In genomic region chr7:129678431-129678830, GRCm38 (mm10) we compare ENCODE assay signal across 14 mouse cellular contexts.
DNase-seq lines count a peak whose midpoint lies in the region; ATAC-seq and TF ChIP-seq lines count a peak whose summit lies in the region.
"Had no signal": no experiment of that assay in that cellular context is flagged by ENCODE, and none has a peak within 500 bp of the region (broad histone marks: within the 10 kb centered on the region; RNA-seq: fewer than 3 reads in every experiment).

No protein-coding gene starts in this region.

- H3K27ac ChIP-seq in kidney, embryonic 15.5 days, result peak overlapping the region; percentile 87
- no peak overlapping the region for H3K27ac ChIP-seq in kidney, adult 2 months (ENCODE audit: insufficient read depth, low read depth, low read length)
- H3K27ac ChIP-seq in embryonic fibroblast, embryonic 13.5 days (ENCODE audit: insufficient read depth, low read length), result peak overlapping the region; percentile 55
- H3K27ac ChIP-seq in hindbrain, embryonic 12.5 days, result no peak overlapping the region
- H3K27ac ChIP-seq: embryonic facial prominence, embryonic 12.5 days; liver, embryonic 12.5 days had no signal

- peaks cover 55% of the 10 kb centered on the region for H3K4me1 ChIP-seq in kidney, embryonic 15.5 days
- peaks cover 3% of the 10 kb centered on the region; the same call in 1 of the 2 replicates for H3K4me1 ChIP-seq in kidney, adult 2 months (ENCODE audit: control insufficient read depth, insufficient read depth, low read length)
- peaks cover 5% of the 10 kb centered on the region for H3K4me1 ChIP-seq in embryonic fibroblast, embryonic 13.5 days (ENCODE audit: control insufficient read depth, insufficient read depth, low read length)
- peaks cover 13% of the 10 kb centered on the region for H3K4me1 ChIP-seq in hindbrain, embryonic 12.5 days
- H3K4me1 ChIP-seq: embryonic facial prominence, embryonic 12.5 days; liver, embryonic 12.5 days had no signal

- H3K9me3 ChIP-seq in kidney, embryonic 15.5 days (replicated peaks), result no peaks in the 10 kb centered on the region
- no peaks in the 10 kb centered on the region for H3K9me3 ChIP-seq in hindbrain, embryonic 12.5 days (replicated peaks)
- H3K9me3 ChIP-seq: embryonic facial prominence, embryonic 12.5 days; liver, embryonic 12.5 days had no signal

- H3K9ac ChIP-seq in kidney, embryonic 15.5 days, result no peak overlapping the region
- no peak overlapping the region for H3K9ac ChIP-seq in hindbrain, embryonic 12.5 days
- H3K9ac ChIP-seq: embryonic facial prominence, embryonic 12.5 days; liver, embryonic 12.5 days had no signal

- no peak overlapping the region for H3K4me3 ChIP-seq in kidney, embryonic 15.5 days (replicated peaks)
- H3K4me3 ChIP-seq in kidney, adult 2 months (ENCODE audit: insufficient read depth, low read depth, low read length), result no peak overlapping the region
- H3K4me3 ChIP-seq in embryonic fibroblast, embryonic 13.5 days (ENCODE audit: insufficient read depth, low read length), result no peak overlapping the region
- H3K4me3 ChIP-seq in hindbrain, embryonic 12.5 days, result no peak overlapping the region
- H3K4me3 ChIP-seq: embryonic facial prominence, embryonic 12.5 days; liver, embryonic 12.5 days had no signal

- H3K36me3 ChIP-seq in kidney, embryonic 15.5 days, result no peaks in the 10 kb centered on the region
- H3K36me3 ChIP-seq in kidney, adult 2 months (ENCODE audit: control insufficient read depth, insufficient read depth, low read length), result no peaks in the 10 kb centered on the region
- no peaks in the 10 kb centered on the region for H3K36me3 ChIP-seq in hindbrain, embryonic 12.5 days
- H3K36me3 ChIP-seq: embryonic facial prominence, embryonic 12.5 days; G1E; liver, embryonic 12.5 days had no signal

- H3K4me2 ChIP-seq in kidney, embryonic 15.5 days, result no peak overlapping the region
- no peak overlapping the region for H3K4me2 ChIP-seq in hindbrain, embryonic 12.5 days (replicated peaks)
- H3K4me2 ChIP-seq: embryonic facial prominence, embryonic 12.5 days; liver, embryonic 12.5 days; midbrain, embryonic 11.5 days had no signal

- H3K27me3 ChIP-seq in kidney, embryonic 15.5 days, result no peaks in the 10 kb centered on the region
- H3K27me3 ChIP-seq in kidney, adult 2 months (replicated peaks; ENCODE audit: control insufficient read depth, insufficient read depth, low read length), result no peaks in the 10 kb centered on the region
- H3K27me3 ChIP-seq in hindbrain, embryonic 12.5 days, result 0 out of 2 replicates have a peak, but pooled peaks cover 3% of the 10 kb centered on the region
- H3K27me3 ChIP-seq: embryonic facial prominence, embryonic 12.5 days; liver, embryonic 12.5 days had no signal

- WGBS in kidney, embryonic 15.5 days, result 32% methylated on average over 8 of the region's 8 CpGs
- 64% methylated on average over 8 of the region's 8 CpGs for WGBS in kidney, adult 2 months
- 64% methylated on average over 8 of the region's 8 CpGs for WGBS in hindbrain, embryonic 12.5 days

- DNase-seq in kidney, adult 2 months, result no peak
- DNase-seq in adrenal gland, adult 8-10 months, result peak; percentile 46
- peak; percentile 37 for DNase-seq in lung, postnatal 25 days (ENCODE audit: low spot score)
- no peak for DNase-seq in right cerebral cortex, postnatal 4 days
- DNase-seq: cerebellum, postnatal 10 days; heart, postnatal 36 days had no signal

- ATAC-seq in kidney, embryonic 15.5 days (replicated peaks; ENCODE audit: low FRiP score), result no peak
- ATAC-seq in hindbrain, embryonic 12.5 days (ENCODE audit: low FRiP score), result no peak
- ATAC-seq: forebrain, embryonic 14.5 days; liver, embryonic 12.5 days had no signal

- no peak for TF ChIP-seq CTCF in kidney, adult 2 months (conservative IDR thresholded peaks at IDR 0.05; ENCODE audit: insufficient read depth, insufficient read length, low read depth, low read length)
- TF ChIP-seq CTCF in embryonic fibroblast, embryonic 13.5 days (IDR thresholded peaks at IDR 0.05; ENCODE audit: borderline replicate concordance, insufficient read depth, low read length), result no peak

- no peak for TF ChIP-seq POLR2A in kidney, adult 2 months (IDR thresholded peaks at IDR 0.05; ENCODE audit: low read depth, low read length)
- no peak for TF ChIP-seq POLR2A in embryonic fibroblast, embryonic 13.5 days (IDR thresholded peaks at IDR 0.05; ENCODE audit: low read depth, low read length)

Comparison
In these comparisons a context has a peak if more than half of its experiments do, and no peak if none do; other contexts are left out.
1. H3K27ac ChIP-seq: peak in kidney, embryonic 15.5 days (single experiment) and embryonic fibroblast, embryonic 13.5 days (single experiment); none in kidney, adult 2 months (single experiment) and hindbrain, embryonic 12.5 days (single experiment).
2. DNase-seq: peak in adrenal gland, adult 8-10 months (single experiment) and lung, postnatal 25 days (single experiment); none in kidney, adult 2 months (single experiment) and right cerebral cortex, postnatal 4 days (single experiment).